ENCODE assay signal across 16 mouse cellular contexts in the genomic region with DNA sequence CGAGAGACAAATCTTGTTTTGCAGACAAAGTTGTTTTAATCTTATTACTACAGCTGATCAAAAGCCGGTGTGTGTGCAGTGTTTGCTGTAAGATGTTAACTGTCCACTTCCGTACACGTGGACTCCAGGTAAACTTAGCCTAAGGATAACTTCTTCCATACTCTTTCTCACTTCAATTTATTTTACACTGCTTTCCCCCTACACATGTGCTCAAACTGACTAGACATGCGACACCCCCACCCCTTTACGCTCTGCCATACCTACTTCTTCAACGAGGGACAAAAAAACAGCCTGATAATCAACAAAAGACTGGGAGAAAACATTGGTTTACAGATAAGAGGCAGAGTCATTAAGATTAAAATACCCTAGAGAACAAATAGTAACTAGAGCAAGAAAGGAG. TPM values are rescaled to one million over a fixed set of nuclear protein-coding genes. Genes with fewer than 3 reads are reported as not detected.
DNase-seq lines count a peak whose midpoint lies in the region; ATAC-seq lines count a peak whose summit lies in the region.
"Not testable (repeated sequence)": the region's sequence is repeated elsewhere in the genome, so short reads cannot be mapped to it uniquely, and the experiment has no call there.
"Had no signal": no experiment of that assay in that cellular context is flagged by ENCODE, and none has a peak within 500 bp of the region (broad histone marks: within the 10 kb centered on the region; RNA-seq: fewer than 3 reads in every experiment).

No protein-coding gene starts in this region.

- 66% methylated on average over 7 of the region's 7 CpGs for WGBS in forebrain, embryonic 15.5 days
- WGBS in hindbrain, embryonic 11.5 days = 74% methylated on average over 7 of the region's 7 CpGs
- 69% methylated on average over 7 of the region's 7 CpGs for WGBS in kidney, embryonic 15.5 days
- WGBS in liver, embryonic 11.5 days = 66% methylated on average over 7 of the region's 7 CpGs
- WGBS in midbrain, embryonic 14.5 days = 72% methylated on average over 7 of the region's 7 CpGs
- WGBS in stomach, embryonic 16.5 days = 63% methylated on average over 7 of the region's 7 CpGs

- not testable (repeated sequence) for H3K36me3 ChIP-seq in forebrain, embryonic 15.5 days; hindbrain, embryonic 11.5 days (ENCODE audit: control insufficient read depth, insufficient read depth, low read length); kidney, embryonic 15.5 days; liver, embryonic 11.5 days (ENCODE audit: control insufficient read depth, insufficient read depth, low read length); midbrain, embryonic 14.5 days (ENCODE audit: control insufficient read depth, insufficient read depth, low read length); stomach, embryonic 16.5 days (ENCODE audit: control insufficient read depth, insufficient read depth, low read length)

- not testable (repeated sequence) for H3K27ac ChIP-seq in forebrain, embryonic 15.5 days (replicated peaks); hindbrain, embryonic 11.5 days (ENCODE audit: low read depth, low read length); kidney, embryonic 15.5 days; liver, embryonic 11.5 days (ENCODE audit: low read depth, low read length); midbrain, embryonic 14.5 days (replicated peaks; ENCODE audit: low read depth, low read length); stomach, embryonic 16.5 days (ENCODE audit: low read length)

- peaks cover 29% of the 10 kb centered on the region for H3K9me3 ChIP-seq in forebrain, embryonic 15.5 days
- H3K9me3 ChIP-seq in hindbrain, embryonic 11.5 days (ENCODE audit: control insufficient read depth, low read length) = peaks cover 11% of the 10 kb centered on the region
- peaks cover 24% of the 10 kb centered on the region for H3K9me3 ChIP-seq in kidney, embryonic 15.5 days (replicated peaks)
- H3K9me3 ChIP-seq in liver, embryonic 11.5 days (ENCODE audit: control insufficient read depth, low read length) = not testable (repeated sequence)
- H3K9me3 ChIP-seq in midbrain, embryonic 14.5 days (ENCODE audit: control insufficient read depth, low read length) = peaks cover 29% of the 10 kb centered on the region
- peaks cover 11% of the 10 kb centered on the region for H3K9me3 ChIP-seq in stomach, embryonic 16.5 days (replicated peaks; ENCODE audit: control insufficient read depth, low read length)

- H3K27me3 ChIP-seq in forebrain, embryonic 15.5 days; hindbrain, embryonic 11.5 days (ENCODE audit: control insufficient read depth, insufficient read depth, low read length); kidney, embryonic 15.5 days; liver, embryonic 11.5 days (replicated peaks; ENCODE audit: control insufficient read depth, insufficient read depth, low read length); midbrain, embryonic 14.5 days (ENCODE audit: control insufficient read depth, insufficient read depth, low read length); stomach, embryonic 16.5 days (ENCODE audit: control insufficient read depth, insufficient read depth, low read length): not testable (repeated sequence)

- 0 out of 2 replicates have a peak, but pooled peaks have one; percentile 43 for ATAC-seq in forebrain, embryonic 15.5 days (replicated peaks)
- peak; percentile 75 for ATAC-seq in hindbrain, embryonic 11.5 days (ENCODE audit: low FRiP score)
- peak; percentile 64 for ATAC-seq in kidney, embryonic 15.5 days (replicated peaks; ENCODE audit: low FRiP score)
- ATAC-seq in liver, embryonic 11.5 days (replicated peaks; ENCODE audit: low FRiP score) = 0 out of 2 replicates have a peak, but pooled peaks have one; percentile 47
- peak; percentile 75; the same call in 1 of the 2 replicates for ATAC-seq in midbrain, embryonic 14.5 days (ENCODE audit: low FRiP score, low TSS enrichment)
- ATAC-seq in stomach, embryonic 16.5 days (ENCODE audit: insufficient read depth, low FRiP score) = peak; percentile 62; the same call in 1 of the 2 replicates

- peak; percentile 3 for DNase-seq in embryo, embryonic 10 days (ENCODE audit: low spot score)
- not testable (repeated sequence) for DNase-seq in hindbrain, embryonic 11.5 days (ENCODE audit: low spot score); liver, embryonic 11.5 days (ENCODE audit: low spot score); midbrain, embryonic 14.5 days

- not testable (repeated sequence) for H3K4me2 ChIP-seq in forebrain, embryonic 15.5 days (replicated peaks); hindbrain, embryonic 11.5 days (replicated peaks; ENCODE audit: low read depth, low read length); kidney, embryonic 15.5 days; liver, embryonic 11.5 days; midbrain, embryonic 14.5 days (ENCODE audit: low read length); stomach, embryonic 16.5 days (ENCODE audit: low read depth, low read length)

- not testable (repeated sequence) for H3K9ac ChIP-seq in forebrain, embryonic 15.5 days (replicated peaks); hindbrain, embryonic 11.5 days (ENCODE audit: low read depth, low read length); kidney, embryonic 15.5 days; liver, embryonic 11.5 days (ENCODE audit: low read depth, low read length); midbrain, embryonic 14.5 days (replicated peaks; ENCODE audit: low read length); stomach, embryonic 16.5 days (ENCODE audit: low read length)

- not testable (repeated sequence) for H3K4me1 ChIP-seq in forebrain, embryonic 15.5 days; hindbrain, embryonic 11.5 days (replicated peaks; ENCODE audit: control insufficient read depth, insufficient read depth, low read length); kidney, embryonic 15.5 days; liver, embryonic 11.5 days (replicated peaks; ENCODE audit: control insufficient read depth, insufficient read depth, low read length); midbrain, embryonic 14.5 days (ENCODE audit: control insufficient read depth, insufficient read depth, low read length); stomach, embryonic 16.5 days (ENCODE audit: control insufficient read depth, insufficient read depth, low read length)

- not testable (repeated sequence) for H3K4me3 ChIP-seq in forebrain, embryonic 15.5 days; hindbrain, embryonic 11.5 days (ENCODE audit: low read depth, low read length); kidney, embryonic 15.5 days (replicated peaks); liver, embryonic 11.5 days (ENCODE audit: low read depth, low read length); midbrain, embryonic 14.5 days (replicated peaks; ENCODE audit: low read depth, low read length); stomach, embryonic 16.5 days (replicated peaks; ENCODE audit: low read length)

RNA-seq across cellular contexts. Expression of gene Speer4e, which starts 13.6 kb away (rescaled TPM):
- polyA plus RNA-seq in forebrain, embryonic 15.5 days (2015; fragmentation: Nextera tagmentation; extraction: Ambion mirVana) = not detected in 2 replicates
- not detected in 2 replicates for polyA plus RNA-seq in hindbrain, embryonic 11.5 days (2014; fragmentation: Nextera tagmentation; extraction: Ambion mirVana)
- not detected in 2 replicates for polyA plus RNA-seq in kidney, embryonic 15.5 days (2015; fragmentation: Nextera tagmentation; extraction: Ambion mirVana)
- polyA plus RNA-seq in liver, embryonic 11.5 days (2014; fragmentation: Nextera tagmentation; extraction: Ambion mirVana) = not detected in 2 replicates
- not detected in 2 replicates for polyA plus RNA-seq in midbrain, embryonic 14.5 days (2014; fragmentation: Nextera tagmentation; extraction: Ambion mirVana)
- polyA plus RNA-seq in stomach, embryonic 16.5 days (2015; fragmentation: Nextera tagmentation; extraction: Ambion mirVana) = not detected in 2 replicates
- polyA plus RNA-seq: cortical plate, adult 2 months; forebrain, embryonic 16.5 days; gonadal fat pad, adult 2 months; heart, postnatal 0 days; hindbrain, embryonic 15.5 days; kidney, adult 2 months; liver, adult 2 months; lung, embryonic 14.5 days; neural tube, embryonic 14.5 days had no signal

RNA-seq across cellular contexts. Expression of gene Gm10354, which starts 26.9 kb away (rescaled TPM):
- not detected in 2 replicates for polyA plus RNA-seq in forebrain, embryonic 15.5 days (2015; fragmentation: Nextera tagmentation; extraction: Ambion mirVana)
- polyA plus RNA-seq in hindbrain, embryonic 11.5 days (2014; fragmentation: Nextera tagmentation; extraction: Ambion mirVana) = not detected in 2 replicates
- not detected in 2 replicates for polyA plus RNA-seq in kidney, embryonic 15.5 days (2015; fragmentation: Nextera tagmentation; extraction: Ambion mirVana)
- polyA plus RNA-seq in liver, embryonic 11.5 days (2014; fragmentation: Nextera tagmentation; extraction: Ambion mirVana) = not detected in 2 replicates
- polyA plus RNA-seq in midbrain, embryonic 14.5 days (2014; fragmentation: Nextera tagmentation; extraction: Ambion mirVana) = not detected in 2 replicates
- polyA plus RNA-seq in stomach, embryonic 16.5 days (2015; fragmentation: Nextera tagmentation; extraction: Ambion mirVana) = not detected in 2 replicates
- polyA plus RNA-seq: cortical plate, adult 2 months; forebrain, embryonic 16.5 days; gonadal fat pad, adult 2 months; heart, postnatal 0 days; hindbrain, embryonic 15.5 days; kidney, adult 2 months; liver, adult 2 months; lung, embryonic 14.5 days; neural tube, embryonic 14.5 days had no signal

RNA-seq across cellular contexts. Expression of gene Gm9758, which starts 37.1 kb away (rescaled TPM):
- polyA plus RNA-seq in forebrain, embryonic 15.5 days (2015; fragmentation: Nextera tagmentation; extraction: Ambion mirVana) = not detected in 2 replicates
- polyA plus RNA-seq in hindbrain, embryonic 11.5 days (2014; fragmentation: Nextera tagmentation; extraction: Ambion mirVana) = not detected in 2 replicates
- polyA plus RNA-seq in kidney, embryonic 15.5 days (2015; fragmentation: Nextera tagmentation; extraction: Ambion mirVana) = not detected in 2 replicates
- polyA plus RNA-seq in liver, embryonic 11.5 days (2014; fragmentation: Nextera tagmentation; extraction: Ambion mirVana) = not detected in 2 replicates
- not detected in 2 replicates for polyA plus RNA-seq in midbrain, embryonic 14.5 days (2014; fragmentation: Nextera tagmentation; extraction: Ambion mirVana)
- not detected in 2 replicates for polyA plus RNA-seq in stomach, embryonic 16.5 days (2015; fragmentation: Nextera tagmentation; extraction: Ambion mirVana)
- polyA plus RNA-seq: cortical plate, adult 2 months; forebrain, embryonic 16.5 days; gonadal fat pad, adult 2 months; heart, postnatal 0 days; hindbrain, embryonic 15.5 days; kidney, adult 2 months; liver, adult 2 months; lung, embryonic 14.5 days; neural tube, embryonic 14.5 days had no signal
